Mouse (Mus musculus): ENCODE measurements around the gene Engase. TPM values are rescaled to one million over a fixed set of nuclear protein-coding genes. Genes with fewer than 3 reads are reported as not detected.

The Engase gene
- total RNA-seq, 1 experiment, result 10.8 TPM

DNA sequence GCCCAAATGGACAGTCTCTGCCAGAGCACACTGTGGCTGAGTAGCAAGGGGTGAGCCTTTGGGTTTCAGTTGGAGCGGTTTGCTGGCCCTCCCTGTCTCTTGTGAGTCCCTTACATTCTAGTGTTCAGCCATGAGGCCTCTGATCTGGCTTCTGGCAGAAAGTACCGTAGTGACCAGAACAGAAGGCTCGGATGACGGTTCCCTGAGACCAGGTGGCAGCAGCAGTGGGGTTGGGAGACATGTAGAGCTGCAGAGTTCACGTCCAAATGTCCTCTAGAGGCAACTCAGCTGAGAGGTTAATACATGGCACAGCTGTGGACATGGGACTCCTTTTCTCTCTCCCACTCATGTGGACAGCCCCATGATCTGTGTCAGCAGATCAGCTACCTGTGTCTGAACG, 30.5 kb downstream of the Engase start:
- H3K9me3 ChIP-seq (ENCODE audit: control insufficient read depth, insufficient read depth, low read depth, low read length), result no peaks in the 10 kb centered on the region
- in situ Hi-C loops (cut with MboI; ENCODE audit: low sequenced_read_pairs in 2 of 2, unreplicated experiment in 2 of 2), result no loop called here
- H3K9ac ChIP-seq (ENCODE audit: insufficient read depth, low read depth, low read length, poor library complexity, severe bottlenecking), result no peak overlapping the region
- TF ChIP-seq HCFC1 (IDR thresholded peaks at IDR 0.05; ENCODE audit: borderline replicate concordance, insufficient read depth, low read length) (no peak), ZC3H11A (IDR thresholded peaks at IDR 0.05; ENCODE audit: borderline replicate concordance, low read depth, low read length) (no peak), ZNF384 (IDR thresholded peaks at IDR 0.05; ENCODE audit: low read depth, low read length) (no peak), CHD2 (IDR thresholded peaks at IDR 0.05; ENCODE audit: low read depth, low read length) (no peak), MAFK (IDR thresholded peaks at IDR 0.05; ENCODE audit: insufficient read depth, low read depth, low read length) (no peak)
- H3K4me1 ChIP-seq (ENCODE audit: control insufficient read depth in 2 of 2, insufficient read depth in 2 of 2, low read length in 2 of 2, poor library complexity in 1 of 2), result peaks cover 1 to 11% of the 10 kb centered on the region in 2 experiments; a peak in 1 of 4 replicates
- H3K27ac ChIP-seq (ENCODE audit: insufficient read depth, low read depth, low read length, poor library complexity, severe bottlenecking), result no peak overlapping the region
- H3K36me3 ChIP-seq (ENCODE audit: control insufficient read depth, insufficient read depth, low read length, poor library complexity, severe bottlenecking), result no peaks in the 10 kb centered on the region
- DNase-seq (ENCODE audit: low read depth, low spot score), result no peak
- H3K4me3 ChIP-seq (ENCODE audit: insufficient read depth in 1 of 2, low read depth in 1 of 2, low read length in 2 of 2, poor library complexity in 1 of 2, severe bottlenecking in 1 of 2), result no peak overlapping the region

DNA sequence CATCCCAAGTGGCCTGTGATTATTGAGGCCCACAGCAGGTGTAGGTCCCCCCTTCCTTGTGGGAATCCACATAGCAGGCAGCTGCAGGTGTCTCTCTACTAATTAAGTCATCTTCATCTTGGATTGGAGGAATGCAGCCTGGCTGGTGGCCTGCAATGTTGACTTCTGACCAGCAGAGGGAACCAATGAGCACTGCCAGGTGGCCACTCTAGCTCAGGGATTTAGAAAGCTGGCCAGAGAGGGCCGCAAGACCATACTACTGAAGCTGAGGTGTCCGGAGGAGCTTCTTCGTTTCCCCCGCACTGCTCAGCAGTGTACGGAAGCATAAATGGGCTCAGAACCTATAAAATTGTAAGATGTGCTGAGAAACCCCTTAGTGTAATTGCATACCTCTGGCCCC, 31.3 kb downstream of the Engase start:
- H3K36me3 ChIP-seq (ENCODE audit: control insufficient read depth, insufficient read depth, low read length, poor library complexity, severe bottlenecking), result no peaks in the 10 kb centered on the region
- TF ChIP-seq CHD2 (IDR thresholded peaks at IDR 0.05; ENCODE audit: low read depth, low read length) (no peak), ZC3H11A (IDR thresholded peaks at IDR 0.05; ENCODE audit: borderline replicate concordance, low read depth, low read length) (peak; percentile 46; the same call in 1 of the 2 replicates)
- H3K4me1 ChIP-seq (ENCODE audit: control insufficient read depth in 2 of 2, insufficient read depth in 2 of 2, low read length in 2 of 2, poor library complexity in 1 of 2), result peaks cover 1 to 7% of the 10 kb centered on the region in 2 experiments; a peak in 1 of 4 replicates
- in situ Hi-C loops (cut with MboI; ENCODE audit: low sequenced_read_pairs in 2 of 2, unreplicated experiment in 2 of 2), result no loop called here
- no peaks in the 10 kb centered on the region for H3K9me3 ChIP-seq (ENCODE audit: control insufficient read depth, insufficient read depth, low read depth, low read length)
- peak; percentile 38 for DNase-seq (ENCODE audit: low read depth, low spot score)
- H3K4me3 ChIP-seq (ENCODE audit: insufficient read depth in 1 of 2, low read depth in 1 of 2, low read length in 2 of 2, poor library complexity in 1 of 2, severe bottlenecking in 1 of 2), result no peak overlapping the region
- no peak overlapping the region for H3K27ac ChIP-seq (ENCODE audit: insufficient read depth, low read depth, low read length, poor library complexity, severe bottlenecking)
- no peak overlapping the region for H3K9ac ChIP-seq (ENCODE audit: insufficient read depth, low read depth, low read length, poor library complexity, severe bottlenecking)

DNA sequence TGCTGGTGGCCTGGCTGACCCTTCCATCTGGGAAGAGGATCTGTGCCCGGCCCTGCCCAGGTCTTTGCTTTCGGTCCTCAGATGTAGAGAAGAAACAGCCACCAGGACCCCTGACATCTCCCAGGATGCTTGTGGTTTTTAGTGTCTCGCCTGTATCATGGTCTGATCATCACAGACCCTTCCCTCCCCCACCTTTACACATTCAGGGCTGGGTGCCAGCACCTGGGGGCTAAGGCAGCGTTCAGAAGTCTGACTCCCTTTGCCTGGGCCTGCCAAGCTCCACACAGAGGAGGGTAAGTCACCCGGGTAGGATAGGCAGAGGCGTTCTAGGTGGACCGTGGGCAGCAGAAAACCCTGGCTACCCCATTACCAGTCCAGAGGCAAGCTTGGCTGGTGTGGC, 31.7 kb downstream of the Engase start:
- in situ Hi-C loops (cut with MboI; ENCODE audit: low sequenced_read_pairs in 2 of 2, unreplicated experiment in 2 of 2), result no loop called here
- DNase-seq (ENCODE audit: low read depth, low spot score), result no peak
- Histone ChIP-seq H3K36me3 (ENCODE audit: control insufficient read depth, insufficient read depth, low read length, poor library complexity, severe bottlenecking) (no peaks in the 10 kb centered on the region), H3K4me1 (ENCODE audit: control insufficient read depth in 2 of 2, insufficient read depth in 2 of 2, low read length in 2 of 2, poor library complexity in 1 of 2) (peaks cover 1 to 3% of the 10 kb centered on the region in 2 experiments; a peak in 1 of 4 replicates), H3K4me3 (ENCODE audit: insufficient read depth in 1 of 2, low read depth in 1 of 2, low read length in 2 of 2, poor library complexity in 1 of 2, severe bottlenecking in 1 of 2) (no peak overlapping the region), H3K27ac (ENCODE audit: insufficient read depth, low read depth, low read length, poor library complexity, severe bottlenecking) (no peak overlapping the region; the same call in 1 of the 2 replicates), H3K9ac (ENCODE audit: insufficient read depth, low read depth, low read length, poor library complexity, severe bottlenecking) (no peak overlapping the region), H3K9me3 (ENCODE audit: control insufficient read depth, insufficient read depth, low read depth, low read length) (no peaks in the 10 kb centered on the region)
- TF ChIP-seq MAFK (IDR thresholded peaks at IDR 0.05; ENCODE audit: insufficient read depth, low read depth, low read length), result no peak
- TF ChIP-seq CHD2 (IDR thresholded peaks at IDR 0.05; ENCODE audit: low read depth, low read length), result no peak
- TF ChIP-seq ZNF384 (IDR thresholded peaks at IDR 0.05; ENCODE audit: low read depth, low read length), result no peak
- TF ChIP-seq ZC3H11A (IDR thresholded peaks at IDR 0.05; ENCODE audit: borderline replicate concordance, low read depth, low read length), result no peak
- TF ChIP-seq HCFC1 (IDR thresholded peaks at IDR 0.05; ENCODE audit: borderline replicate concordance, insufficient read depth, low read length), result no peak

DNA sequence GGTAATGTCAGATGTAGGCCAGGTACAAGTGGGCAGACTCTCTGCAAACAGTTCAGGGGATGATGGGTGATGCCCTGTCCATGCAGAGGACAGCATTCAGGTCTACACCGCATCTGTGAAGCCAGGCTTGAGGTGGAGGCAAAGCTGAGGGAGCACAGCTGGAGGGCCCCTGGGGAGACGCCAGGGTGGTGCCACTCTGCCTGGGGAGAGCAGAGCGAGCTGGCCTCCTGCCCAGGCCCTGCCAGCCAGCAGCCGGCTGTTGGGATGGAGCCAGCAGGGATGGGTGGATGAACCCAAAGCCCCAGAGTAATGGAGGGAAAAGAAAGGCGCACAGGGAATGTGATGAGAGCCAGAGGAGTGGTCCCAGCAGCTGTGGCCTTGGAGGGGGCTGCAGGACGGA, 35.2 kb downstream of the Engase start:
- H3K4me3 ChIP-seq (ENCODE audit: insufficient read depth in 1 of 2, low read depth in 1 of 2, low read length in 2 of 2, poor library complexity in 1 of 2, severe bottlenecking in 1 of 2), result no peak overlapping the region
- in situ Hi-C loops (cut with MboI; ENCODE audit: low sequenced_read_pairs in 2 of 2, unreplicated experiment in 2 of 2), result no loop called here
- TF ChIP-seq ZC3H11A (IDR thresholded peaks at IDR 0.05; ENCODE audit: borderline replicate concordance, low read depth, low read length) (no peak), HCFC1 (IDR thresholded peaks at IDR 0.05; ENCODE audit: borderline replicate concordance, insufficient read depth, low read length) (no peak), CHD2 (IDR thresholded peaks at IDR 0.05; ENCODE audit: low read depth, low read length) (no peak), ZNF384 (IDR thresholded peaks at IDR 0.05; ENCODE audit: low read depth, low read length) (no peak)
- H3K4me1 ChIP-seq (ENCODE audit: control insufficient read depth in 2 of 2, insufficient read depth in 2 of 2, low read length in 2 of 2, poor library complexity in 1 of 2), result peaks cover 3 to 9% of the 10 kb centered on the region in 2 experiments; a peak in 1 of 4 replicates
- H3K36me3 ChIP-seq (ENCODE audit: control insufficient read depth, insufficient read depth, low read length, poor library complexity, severe bottlenecking), result no peaks in the 10 kb centered on the region
- H3K9me3 ChIP-seq (ENCODE audit: control insufficient read depth, insufficient read depth, low read depth, low read length), result no peaks in the 10 kb centered on the region
- DNase-seq (ENCODE audit: low read depth, low spot score), result no peak
- no peak overlapping the region for H3K27ac ChIP-seq (ENCODE audit: insufficient read depth, low read depth, low read length, poor library complexity, severe bottlenecking)
- H3K9ac ChIP-seq (ENCODE audit: insufficient read depth, low read depth, low read length, poor library complexity, severe bottlenecking), result no peak overlapping the region

DNA sequence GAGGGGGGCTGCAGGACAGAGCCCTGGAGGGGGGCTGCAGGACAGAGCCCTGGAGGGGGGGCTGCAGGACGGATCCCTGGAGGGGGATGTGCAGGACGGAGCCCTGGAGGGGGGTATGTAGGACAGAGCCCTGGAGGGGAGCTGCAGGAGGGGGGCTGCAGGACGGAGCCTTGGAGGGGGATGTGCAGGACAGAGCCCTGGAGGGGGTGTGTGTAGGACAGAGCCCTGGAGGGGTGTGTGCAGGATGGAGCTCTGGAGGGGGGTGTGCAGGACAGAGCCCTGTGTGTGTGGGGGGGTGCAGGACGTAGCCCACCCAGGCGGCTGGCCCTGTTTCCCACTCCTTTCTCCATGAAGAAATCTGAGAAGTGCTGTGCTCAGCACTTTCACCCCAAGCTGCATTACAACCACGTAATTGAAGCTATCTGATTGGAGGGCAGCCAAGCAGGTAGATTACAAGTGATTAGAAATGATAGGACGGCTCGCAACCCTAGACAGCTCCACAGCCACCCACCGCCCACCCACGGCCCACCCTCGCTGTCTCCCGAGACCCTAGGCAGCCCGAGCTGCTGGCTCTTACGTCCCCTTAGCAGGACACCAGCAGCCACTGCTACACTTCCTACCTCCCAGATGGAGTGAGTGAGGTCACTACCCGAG, 35.8 kb downstream of the Engase start:
- Histone ChIP-seq H3K9me3 (ENCODE audit: control insufficient read depth, insufficient read depth, low read depth, low read length) (no peaks in the 10 kb centered on the region), H3K27ac (ENCODE audit: insufficient read depth, low read depth, low read length, poor library complexity, severe bottlenecking) (no peak overlapping the region), H3K36me3 (ENCODE audit: control insufficient read depth, insufficient read depth, low read length, poor library complexity, severe bottlenecking) (no peaks in the 10 kb centered on the region), H3K4me3 (ENCODE audit: insufficient read depth in 1 of 2, low read depth in 1 of 2, low read length in 2 of 2, poor library complexity in 1 of 2, severe bottlenecking in 1 of 2) (no peak overlapping the region), H3K4me1 (ENCODE audit: control insufficient read depth in 2 of 2, insufficient read depth in 2 of 2, low read length in 2 of 2, poor library complexity in 1 of 2) (peaks cover 3 to 9% of the 10 kb centered on the region in 2 experiments; a peak in 1 of 4 replicates), H3K9ac (ENCODE audit: insufficient read depth, low read depth, low read length, poor library complexity, severe bottlenecking) (no peak overlapping the region)
- TF ChIP-seq MAFK (IDR thresholded peaks at IDR 0.05; ENCODE audit: insufficient read depth, low read depth, low read length) (peak; percentile 89), ZC3H11A (IDR thresholded peaks at IDR 0.05; ENCODE audit: borderline replicate concordance, low read depth, low read length) (no peak)
- no peak for DNase-seq (ENCODE audit: low read depth, low spot score)
- in situ Hi-C loops (cut with MboI; ENCODE audit: low sequenced_read_pairs in 2 of 2, unreplicated experiment in 2 of 2), result no loop called here

All from ES-E14 (cell line).